Mouse (Mus musculus): ENCODE results near the gene Cactin.

- TF ChIP-seq POLR2A (IDR thresholded peaks at IDR 0.05; ENCODE audit: low read depth, low read length) (no peak), CTCF (IDR thresholded peaks at IDR 0.05; ENCODE audit: extremely low read depth, insufficient read length, insufficient replicate concordance, low read depth, low read length) (peak; percentile 80; the same call in 1 of the 2 replicates)
Measured at GRCm38 (mm10) chr10:81304597-81305238, 16.2 kb upstream of the Cactin start.
